Comparison of ENCODE assay signal across 12 mouse cellular contexts in the genomic region with DNA sequence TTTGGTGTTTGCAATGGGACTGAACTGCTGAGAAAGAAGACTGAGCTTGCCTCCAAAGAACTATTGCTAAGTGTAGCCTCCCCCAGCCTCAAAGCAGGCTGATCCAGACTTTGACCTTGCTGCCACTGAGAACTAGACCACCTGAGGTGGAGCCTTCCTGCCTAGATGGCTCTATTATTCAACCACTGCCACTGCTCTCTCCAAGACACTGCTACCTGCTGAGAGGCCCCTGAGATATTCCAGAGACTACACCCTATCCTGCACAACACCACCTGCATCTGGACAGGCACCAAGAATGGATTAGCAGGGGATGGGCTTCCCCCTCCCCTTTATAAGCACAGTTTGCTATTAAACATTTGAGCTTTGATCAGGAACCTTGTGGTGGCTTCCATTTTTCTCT.
"Had no signal": no experiment of that assay in that cellular context is flagged by ENCODE, and none has a peak within 500 bp of the region (broad histone marks: within the 10 kb centered on the region; RNA-seq: fewer than 3 reads in every experiment).

No protein-coding gene starts in this region.

- DNase-seq: retina, postnatal 1 day; right cerebral cortex, adult 18-20 months; right cerebral cortex, postnatal 14 days; right cerebral cortex, postnatal 25 days; right cerebral cortex, postnatal 4 days; spleen, adult 18-20 months; thymus, adult 18-20 months; thymus, adult 2 months; thymus, postnatal 14 days; thymus, postnatal 25 days; thymus, postnatal 36 days; thymus, postnatal 4 days had no signal
